Mouse (Mus musculus): ENCODE results near the gene Uvrag. TPM values are rescaled to one million over a fixed set of nuclear protein-coding genes. Genes with fewer than 3 reads are reported as not detected.

Uvrag gene
- polyA plus RNA-seq, 1 experiment, result 40.2 TPM

DNA sequence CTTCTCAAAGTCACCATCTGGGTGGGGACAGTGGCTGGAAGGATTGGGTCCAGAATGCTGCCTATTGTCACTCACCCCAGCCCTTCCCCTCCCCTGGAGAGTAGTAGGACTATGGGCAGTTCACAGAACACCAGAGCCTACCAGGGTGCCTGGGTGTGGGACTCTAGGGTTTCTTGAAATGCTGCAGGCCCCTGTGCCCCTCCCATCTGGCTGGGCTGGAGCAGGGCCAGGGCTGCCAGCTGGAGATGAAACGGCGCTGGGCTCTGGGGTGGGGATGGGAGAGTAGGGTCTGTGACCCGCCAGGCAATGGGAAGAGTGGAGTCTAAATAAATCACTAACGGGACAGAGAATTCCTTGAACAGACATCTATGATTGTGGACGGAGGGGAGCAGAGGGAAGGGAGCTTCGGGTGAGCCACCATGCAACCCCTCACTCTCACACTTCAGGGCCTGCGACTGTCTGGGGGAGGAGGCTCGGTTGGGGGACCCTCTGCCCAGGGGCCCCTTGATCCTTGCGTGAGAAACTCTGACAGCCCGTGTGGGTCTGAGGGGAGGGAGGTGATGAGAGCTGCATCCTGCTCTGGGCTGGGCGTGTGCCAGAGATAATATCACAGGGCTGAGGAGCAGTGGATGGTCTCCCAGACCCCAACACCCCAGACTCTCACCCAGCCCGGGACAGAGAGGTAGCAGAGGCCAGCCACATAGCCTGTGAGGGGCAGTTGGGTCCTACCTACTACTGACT, 273.7 kb downstream of the Uvrag start:
- H3K4me3 ChIP-seq (ENCODE audit: insufficient read depth, low read length), result no peak overlapping the region
- H3K27ac ChIP-seq (ENCODE audit: insufficient read depth, low read length), result no peak overlapping the region

GRCm38 (mm10) chr7:98863969-98864718, 276.8 kb downstream of the Uvrag start:
- Histone ChIP-seq H3K27ac (ENCODE audit: insufficient read depth, low read length) (no peak overlapping the region), H3K4me1 (ENCODE audit: control insufficient read depth, insufficient read depth, low read length) (no peaks in the 10 kb centered on the region)
- TF ChIP-seq CTCF (IDR thresholded peaks at IDR 0.05; ENCODE audit: borderline replicate concordance, insufficient read depth, low read length), result no peak
- TF ChIP-seq POLR2A (IDR thresholded peaks at IDR 0.05; ENCODE audit: low read depth, low read length), result no peak

More for the DNA sequence above, 273.7 kb downstream of the Uvrag start:
- no peak for TF ChIP-seq CTCF (IDR thresholded peaks at IDR 0.05; ENCODE audit: borderline replicate concordance, insufficient read depth, low read length)
- TF ChIP-seq POLR2A (IDR thresholded peaks at IDR 0.05; ENCODE audit: low read depth, low read length), result no peak
- H3K4me1 ChIP-seq (ENCODE audit: control insufficient read depth, insufficient read depth, low read length), result no peaks in the 10 kb centered on the region

GRCm38 (mm10) chr7:98862994-98863393, 277.9 kb downstream of the Uvrag start:
- Histone ChIP-seq H3K4me1 (ENCODE audit: control insufficient read depth, insufficient read depth, low read length) (no peaks in the 10 kb centered on the region), H3K4me3 (ENCODE audit: insufficient read depth, low read length) (no peak overlapping the region), H3K27ac (ENCODE audit: insufficient read depth, low read length) (no peak overlapping the region)
- no peak for TF ChIP-seq POLR2A (IDR thresholded peaks at IDR 0.05; ENCODE audit: low read depth, low read length)
- TF ChIP-seq CTCF (IDR thresholded peaks at IDR 0.05; ENCODE audit: borderline replicate concordance, insufficient read depth, low read length), result no peak

More at GRCm38 (mm10) chr7:98863969-98864718, 276.8 kb downstream of the Uvrag start:
- no peak overlapping the region for H3K4me3 ChIP-seq (ENCODE audit: insufficient read depth, low read length)

DNA sequence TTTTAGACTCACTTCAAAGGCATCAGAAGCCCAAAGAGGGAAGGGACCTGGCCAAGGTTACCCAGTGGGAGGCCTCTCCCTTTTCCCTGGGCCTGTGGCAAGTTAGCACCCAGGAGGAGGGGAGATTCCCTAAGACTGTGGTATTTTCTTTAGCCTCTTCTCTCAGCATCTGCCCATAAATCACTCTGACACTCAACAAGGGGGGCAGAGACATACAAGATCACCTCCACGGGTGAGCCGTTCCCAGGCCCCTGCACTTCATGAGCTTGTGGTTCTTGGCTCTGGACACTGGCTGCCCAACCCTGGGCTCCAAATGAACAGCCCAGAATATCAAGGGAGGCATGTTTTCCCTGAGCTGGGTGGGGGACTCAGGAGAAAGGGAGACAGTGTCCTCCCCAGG, 279.9 kb downstream of the Uvrag start:
- TF ChIP-seq CTCF (IDR thresholded peaks at IDR 0.05; ENCODE audit: borderline replicate concordance, insufficient read depth, low read length) (no peak), POLR2A (IDR thresholded peaks at IDR 0.05; ENCODE audit: low read depth, low read length) (no peak)
- H3K4me1 ChIP-seq (ENCODE audit: control insufficient read depth, insufficient read depth, low read length), result no peaks in the 10 kb centered on the region
- no peak overlapping the region for H3K27ac ChIP-seq (ENCODE audit: insufficient read depth, low read length)
- no peak overlapping the region for H3K4me3 ChIP-seq (ENCODE audit: insufficient read depth, low read length)

DNA sequence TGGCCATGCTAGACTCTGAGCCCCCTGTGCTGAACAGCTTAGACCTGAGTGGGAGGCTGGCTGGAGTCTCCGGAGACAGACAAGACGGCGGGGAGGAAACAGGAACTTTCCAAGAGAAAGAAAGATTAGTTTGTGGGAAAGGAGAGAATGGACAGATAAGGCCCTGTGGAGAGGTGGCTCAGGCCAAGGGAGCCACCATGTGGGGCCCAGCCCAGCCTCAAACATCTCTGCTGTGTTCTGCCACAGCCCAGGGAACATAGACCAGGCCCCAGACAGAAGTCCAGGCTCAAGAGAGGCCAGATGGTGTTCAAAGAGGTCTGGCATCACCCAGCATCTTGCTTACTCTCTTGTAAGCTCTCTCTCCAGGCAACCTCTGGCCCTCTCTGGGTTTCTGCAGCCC, 283.8 kb downstream of the Uvrag start:
- no peaks in the 10 kb centered on the region for H3K4me1 ChIP-seq (ENCODE audit: control insufficient read depth, insufficient read depth, low read length)
- no peak for TF ChIP-seq CTCF (IDR thresholded peaks at IDR 0.05; ENCODE audit: borderline replicate concordance, insufficient read depth, low read length)
- TF ChIP-seq POLR2A (IDR thresholded peaks at IDR 0.05; ENCODE audit: low read depth, low read length), result no peak
- H3K27ac ChIP-seq (ENCODE audit: insufficient read depth, low read length), result no peak overlapping the region
- H3K4me3 ChIP-seq (ENCODE audit: insufficient read depth, low read length), result no peak overlapping the region

DNA sequence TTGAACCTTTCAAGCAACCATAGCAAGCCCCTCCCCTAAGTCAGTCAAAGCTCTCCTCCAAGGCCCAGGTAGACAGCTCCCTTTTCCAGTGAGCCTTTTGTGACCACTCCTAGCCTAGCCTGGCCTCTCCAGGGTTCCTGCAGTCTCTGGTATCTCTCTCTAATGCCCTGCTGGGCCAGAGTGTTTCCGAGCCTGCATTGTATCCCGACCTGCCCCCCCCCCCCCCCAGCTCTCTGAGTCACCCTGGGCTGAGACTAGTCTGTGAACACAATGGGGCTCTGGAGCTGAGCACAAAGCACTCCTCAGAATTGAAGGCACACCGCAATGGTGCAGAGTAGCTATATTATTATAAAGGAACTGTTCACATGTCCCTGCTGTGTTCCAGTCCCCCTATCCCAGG, 284.8 kb downstream of the Uvrag start:
- Histone ChIP-seq H3K27ac (ENCODE audit: insufficient read depth, low read length) (no peak overlapping the region), H3K4me1 (ENCODE audit: control insufficient read depth, insufficient read depth, low read length) (no peaks in the 10 kb centered on the region)
- TF ChIP-seq CTCF (IDR thresholded peaks at IDR 0.05; ENCODE audit: borderline replicate concordance, insufficient read depth, low read length) (no peak), POLR2A (IDR thresholded peaks at IDR 0.05; ENCODE audit: low read depth, low read length) (no peak)

GRCm38 (mm10) chr7:98855388-98855787, 285.6 kb downstream of the Uvrag start:
- no peak for TF ChIP-seq POLR2A (IDR thresholded peaks at IDR 0.05; ENCODE audit: low read depth, low read length)
- TF ChIP-seq CTCF (IDR thresholded peaks at IDR 0.05; ENCODE audit: borderline replicate concordance, insufficient read depth, low read length), result no peak
- Histone ChIP-seq H3K4me3 (ENCODE audit: insufficient read depth, low read length) (no peak overlapping the region), H3K4me1 (ENCODE audit: control insufficient read depth, insufficient read depth, low read length) (no peaks in the 10 kb centered on the region), H3K27ac (ENCODE audit: insufficient read depth, low read length) (no peak overlapping the region)

More for the DNA sequence above, 284.8 kb downstream of the Uvrag start:
- H3K4me3 ChIP-seq (ENCODE audit: insufficient read depth, low read length), result no peak overlapping the region

DNA sequence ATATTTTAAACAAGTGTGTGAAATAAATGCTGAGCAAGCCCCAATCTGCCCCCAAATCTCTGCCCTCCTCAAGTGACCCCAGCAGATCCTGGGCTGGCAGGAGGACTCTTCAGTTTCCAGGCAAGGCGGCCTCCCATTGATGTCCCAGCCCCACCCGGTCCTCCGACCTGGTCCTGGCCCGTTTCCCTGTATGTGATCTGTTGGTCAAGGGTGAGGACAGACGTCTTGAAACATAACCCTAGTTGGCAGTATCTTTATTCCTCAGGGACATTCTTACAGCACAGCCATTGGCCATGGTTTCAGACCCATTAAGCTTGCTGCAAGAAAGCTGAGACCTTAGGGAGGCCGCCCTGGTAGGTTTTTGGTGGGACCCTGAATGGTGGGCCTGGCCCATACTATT, 287.1 kb downstream of the Uvrag start:
- TF ChIP-seq POLR2A (IDR thresholded peaks at IDR 0.05; ENCODE audit: low read depth, low read length), result no peak
- TF ChIP-seq CTCF (IDR thresholded peaks at IDR 0.05; ENCODE audit: borderline replicate concordance, insufficient read depth, low read length), result no peak
- Histone ChIP-seq H3K27ac (ENCODE audit: insufficient read depth, low read length) (no peak overlapping the region), H3K4me1 (ENCODE audit: control insufficient read depth, insufficient read depth, low read length) (no peaks in the 10 kb centered on the region), H3K4me3 (ENCODE audit: insufficient read depth, low read length) (no peak overlapping the region)

DNA sequence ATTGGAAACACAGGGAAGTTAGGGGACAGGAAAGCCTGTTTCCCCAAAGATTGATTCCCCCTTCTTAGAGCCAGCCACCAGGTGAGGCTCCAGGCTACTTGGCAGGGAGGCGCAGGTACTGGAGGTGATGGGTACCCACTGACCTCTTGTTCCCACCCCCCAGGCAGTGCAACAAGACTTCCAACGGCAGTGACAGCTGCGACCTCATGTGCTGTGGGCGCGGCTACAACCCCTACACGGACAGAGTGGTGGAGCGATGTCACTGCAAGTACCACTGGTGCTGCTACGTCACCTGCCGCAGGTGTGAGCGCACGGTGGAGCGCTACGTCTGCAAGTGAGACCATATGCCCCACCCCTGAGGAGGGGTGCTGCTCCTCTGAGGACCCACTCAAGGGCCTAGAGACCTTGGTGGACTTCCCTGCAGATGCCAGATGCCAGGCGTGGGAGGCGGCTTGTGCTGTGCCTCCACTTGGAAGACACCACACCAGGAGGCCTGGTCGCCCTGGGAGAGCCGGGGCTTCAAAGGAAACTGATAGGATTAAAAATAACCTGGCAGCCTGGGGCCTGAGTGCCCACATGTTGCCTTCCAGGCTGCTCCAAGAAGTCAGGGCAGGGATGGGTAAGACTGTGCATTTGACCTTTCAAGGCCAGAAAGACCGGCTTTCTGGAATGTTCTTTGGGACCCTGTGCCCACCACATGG, 287.8 kb downstream of the Uvrag start:
- TF ChIP-seq POLR2A (IDR thresholded peaks at IDR 0.05; ENCODE audit: low read depth, low read length) (no peak), CTCF (IDR thresholded peaks at IDR 0.05; ENCODE audit: borderline replicate concordance, insufficient read depth, low read length) (no peak)
- H3K27ac ChIP-seq (ENCODE audit: insufficient read depth, low read length), result no peak overlapping the region
- no peak overlapping the region for H3K4me3 ChIP-seq (ENCODE audit: insufficient read depth, low read length)
- H3K4me1 ChIP-seq (ENCODE audit: control insufficient read depth, insufficient read depth, low read length), result no peaks in the 10 kb centered on the region
